Mouse (Mus musculus): ENCODE data around the gene Raver1. TPM values are rescaled to one million over a fixed set of nuclear protein-coding genes. Genes with fewer than 3 reads are reported as not detected.

Raver1 gene
- total RNA-seq (2022), result 10 to 100 TPM; 13.0 to 15.6 (median 14.3) TPM

DNA sequence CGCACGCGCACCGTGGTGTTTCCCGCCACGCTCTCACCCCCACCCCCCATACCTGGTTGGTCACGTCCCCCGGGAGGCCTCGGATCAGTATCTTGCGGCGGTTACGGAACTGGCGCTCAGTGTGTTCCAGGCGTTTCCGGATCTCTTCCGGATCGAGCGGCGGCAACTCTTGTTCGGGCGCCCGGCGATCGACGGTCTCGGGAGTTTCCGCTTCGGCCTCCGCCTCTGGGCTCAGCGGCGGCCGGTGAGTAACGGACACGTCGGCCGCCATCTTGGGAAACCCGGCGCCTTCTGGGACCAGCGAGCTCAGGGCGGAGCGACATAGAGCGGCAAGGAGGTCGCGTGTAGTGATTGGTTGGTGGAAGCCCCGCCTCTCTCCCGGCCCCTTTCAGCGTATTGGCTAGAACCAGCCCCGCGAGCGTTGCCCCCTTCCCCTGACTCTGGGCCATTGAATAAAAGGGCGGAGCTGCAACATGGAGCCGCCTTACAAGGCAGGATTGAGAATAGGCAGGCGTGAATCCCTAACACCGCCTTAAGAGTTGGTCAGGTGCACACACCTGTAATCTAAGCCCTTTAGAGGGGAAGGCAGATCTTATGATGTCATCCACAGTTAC lies at the start of gene Raver1, which contains the start of gene Gm38431:
Gene Raver1 (minus strand): TSS at position 302 of the 614 bp plus-strand sequence.
Gene Gm38431 (minus strand): TSS at position 291 of the 614 bp plus-strand sequence.
- DNase-seq (ENCODE audit: low spot score in 2 of 2), result peak; percentile 96 to 98

DNA sequence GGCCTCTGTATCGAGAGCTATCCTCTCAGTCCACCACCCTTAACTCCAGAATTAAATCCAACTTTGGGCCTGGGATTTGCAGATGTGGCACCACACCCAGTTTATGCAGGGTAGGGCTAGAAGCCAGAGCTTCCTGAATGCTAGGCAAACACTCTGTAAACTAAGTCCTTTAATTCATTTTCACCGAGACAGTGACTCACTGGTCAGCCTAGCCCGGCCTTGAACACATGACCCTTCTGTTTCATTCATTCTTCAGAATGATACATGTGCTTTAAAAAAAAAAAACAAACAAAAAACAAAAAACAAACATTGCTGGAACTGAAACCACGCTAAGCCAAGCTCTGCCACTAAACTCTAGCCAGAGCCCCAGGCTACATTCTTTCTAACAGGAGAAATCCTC lies 46.6 kb upstream of the Raver1 start:
- no peak for DNase-seq (ENCODE audit: low spot score in 2 of 2)

DNA sequence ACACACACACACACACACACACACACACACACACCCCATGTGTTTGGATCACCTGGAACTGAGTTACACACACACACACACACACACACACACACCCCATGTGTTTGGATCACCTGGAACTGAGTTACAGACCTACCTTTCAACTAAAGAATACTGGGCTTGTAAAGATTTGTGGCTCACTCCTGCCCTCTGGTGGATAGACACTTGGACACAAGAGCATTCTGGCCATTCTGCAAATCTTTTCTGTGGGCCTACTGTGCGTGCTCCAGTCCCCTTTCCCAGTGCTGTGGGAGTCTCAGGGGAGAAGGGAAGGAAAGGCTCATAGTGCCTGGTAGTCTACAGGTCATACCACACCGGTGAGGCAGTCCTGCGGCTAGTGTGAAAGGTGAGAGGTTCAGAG lies 45.4 kb upstream of the Raver1 start:
- peak in 1 of 2 experiments; percentile 29 for DNase-seq (ENCODE audit: low spot score in 2 of 2)

DNA sequence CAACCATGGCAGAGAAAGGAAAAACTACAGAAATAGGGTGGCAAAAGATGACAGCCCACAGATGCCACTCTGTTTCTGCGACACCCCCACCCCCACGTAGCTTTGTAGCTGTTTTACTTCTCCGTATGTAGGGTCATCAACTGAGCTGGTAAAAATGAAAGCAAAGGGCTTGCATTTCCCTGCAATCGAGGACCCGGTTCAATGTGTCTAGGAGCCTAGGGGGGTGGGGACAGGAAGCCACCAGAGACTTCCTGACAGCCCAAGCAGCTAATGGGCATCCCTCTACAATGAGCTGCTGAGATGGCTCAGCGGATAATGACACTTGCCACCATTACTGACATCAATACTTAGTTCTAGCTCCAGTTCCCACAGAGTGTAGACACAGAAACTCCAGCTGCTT lies 44.6 kb upstream of the Raver1 start:
- DNase-seq (ENCODE audit: low spot score in 2 of 2), result no peak

DNA sequence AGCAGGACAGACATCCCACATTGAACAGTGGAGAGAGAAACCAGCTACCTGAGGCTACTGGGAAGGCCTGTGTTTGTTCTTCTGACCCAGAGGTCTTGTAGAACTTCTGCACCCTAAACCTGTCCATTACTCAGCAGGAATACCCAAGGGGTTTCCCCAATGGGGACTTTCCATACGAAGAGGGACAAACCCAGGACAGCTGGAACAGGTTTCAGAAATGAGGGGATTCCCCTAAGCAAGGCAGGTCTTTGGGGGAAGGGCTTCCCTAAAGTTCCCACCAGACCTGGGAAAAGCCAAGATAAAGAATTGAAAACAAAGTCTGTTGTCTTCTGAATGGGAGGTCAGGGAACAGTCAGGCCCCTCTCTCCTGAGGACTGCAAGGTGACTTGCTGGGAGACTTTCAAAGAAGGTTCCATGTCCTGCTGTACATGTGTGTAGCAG lies 44.2 kb upstream of the Raver1 start:
- no peak for DNase-seq (ENCODE audit: low spot score in 2 of 2)

DNA sequence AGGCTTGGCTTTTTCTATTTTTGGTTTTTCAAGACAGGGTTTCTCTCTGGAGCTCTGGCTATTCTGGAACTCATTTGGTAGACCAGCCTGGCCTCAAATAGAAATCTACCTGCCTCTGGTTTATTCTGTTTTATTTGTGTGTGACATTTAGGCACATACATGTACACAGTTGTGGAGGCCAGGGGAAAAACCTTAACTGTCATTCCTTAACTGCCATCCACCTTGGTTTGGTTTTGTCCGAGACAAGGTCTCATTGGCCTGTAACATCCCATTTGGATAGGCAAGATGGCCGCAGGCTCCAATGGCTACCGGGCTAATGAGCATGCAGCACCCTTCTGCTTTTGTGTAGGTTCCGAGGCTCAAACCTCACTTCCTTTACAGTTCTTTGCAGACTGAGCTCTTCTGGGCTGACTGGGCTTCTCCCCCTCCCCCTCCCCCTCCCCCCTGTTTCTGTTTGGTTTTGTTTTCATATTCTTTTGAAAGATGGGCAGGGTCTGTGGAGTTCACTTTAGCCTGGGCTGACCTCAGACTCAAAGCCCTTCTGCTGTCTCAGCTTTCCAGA lies 43.6 kb upstream of the Raver1 start:
- no peak for DNase-seq (ENCODE audit: low spot score in 2 of 2)

DNA sequence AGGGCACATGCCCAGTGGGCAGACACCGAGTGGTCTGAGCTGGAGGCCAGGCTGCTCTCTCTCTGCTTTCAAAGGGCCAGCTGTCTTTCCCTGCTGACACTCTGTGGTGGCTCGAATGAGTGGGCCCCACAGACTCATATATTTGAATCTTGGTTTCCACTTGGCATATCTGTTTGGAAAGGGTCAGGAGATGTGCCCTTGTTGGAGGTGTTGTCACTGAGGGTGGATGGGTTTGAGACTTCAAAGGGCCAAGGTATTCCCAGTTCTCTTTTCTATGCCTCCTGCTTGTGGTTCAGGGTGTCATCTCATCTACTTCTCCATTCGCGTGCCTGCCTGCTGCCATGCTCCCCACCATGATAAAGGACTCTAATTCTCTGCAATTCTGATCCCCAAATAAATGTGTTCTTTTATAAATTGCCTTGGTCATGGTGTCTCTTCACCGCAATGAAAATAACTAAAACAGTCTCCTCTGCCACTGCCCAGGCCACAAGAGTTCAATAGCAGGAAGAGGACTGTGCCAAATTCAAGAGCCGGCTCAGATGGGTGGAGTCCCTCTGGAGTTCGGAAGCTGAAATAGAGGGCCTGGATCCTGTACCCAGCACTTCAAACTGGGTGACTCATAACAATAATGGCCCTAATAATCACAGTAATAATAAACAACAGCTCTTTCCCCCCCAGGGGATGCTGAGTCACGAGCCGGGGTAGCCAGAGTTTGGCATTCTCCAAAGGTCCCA lies 43.0 kb upstream of the Raver1 start:
- peak; percentile 59 to 72 for DNase-seq (ENCODE audit: low spot score in 2 of 2)

DNA sequence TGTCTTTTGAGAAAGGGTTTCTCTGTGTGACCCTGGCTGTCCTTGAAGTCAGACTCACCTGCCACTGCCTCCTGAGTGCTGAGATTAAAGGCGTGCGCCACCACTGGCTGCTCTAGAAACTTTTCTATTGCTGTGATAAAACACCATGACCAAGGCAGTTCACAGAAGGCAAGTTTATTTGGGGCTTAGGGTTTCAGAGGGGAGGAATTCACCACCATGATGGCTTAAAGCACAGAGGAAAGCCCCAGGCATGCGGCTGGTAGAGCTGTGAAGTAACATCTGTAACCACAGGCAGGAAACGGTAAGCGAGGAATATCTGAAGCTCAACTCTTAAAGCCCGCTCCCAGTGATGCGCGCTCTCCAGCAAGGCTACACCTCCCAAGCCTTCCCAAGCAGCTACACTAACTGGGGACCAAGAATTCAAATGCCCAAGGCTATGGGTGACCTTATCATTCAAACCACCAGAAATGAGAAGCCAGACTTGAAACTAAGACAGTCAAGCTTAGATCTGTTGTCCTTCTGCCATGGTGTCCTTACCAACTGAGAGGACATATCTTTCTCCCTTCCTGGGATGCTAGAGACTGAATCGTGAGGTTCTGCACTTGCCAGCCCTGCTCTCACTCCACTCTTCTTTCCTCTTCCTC lies 41.4 kb upstream of the Raver1 start:
- DNase-seq (ENCODE audit: low spot score in 2 of 2), result no peak

- no peak for DNase-seq (ENCODE audit: low spot score in 2 of 2)
Observed at GRCm38 (mm10) chr9:21132102-21132775, 40.4 kb upstream of the Raver1 start.

DNA sequence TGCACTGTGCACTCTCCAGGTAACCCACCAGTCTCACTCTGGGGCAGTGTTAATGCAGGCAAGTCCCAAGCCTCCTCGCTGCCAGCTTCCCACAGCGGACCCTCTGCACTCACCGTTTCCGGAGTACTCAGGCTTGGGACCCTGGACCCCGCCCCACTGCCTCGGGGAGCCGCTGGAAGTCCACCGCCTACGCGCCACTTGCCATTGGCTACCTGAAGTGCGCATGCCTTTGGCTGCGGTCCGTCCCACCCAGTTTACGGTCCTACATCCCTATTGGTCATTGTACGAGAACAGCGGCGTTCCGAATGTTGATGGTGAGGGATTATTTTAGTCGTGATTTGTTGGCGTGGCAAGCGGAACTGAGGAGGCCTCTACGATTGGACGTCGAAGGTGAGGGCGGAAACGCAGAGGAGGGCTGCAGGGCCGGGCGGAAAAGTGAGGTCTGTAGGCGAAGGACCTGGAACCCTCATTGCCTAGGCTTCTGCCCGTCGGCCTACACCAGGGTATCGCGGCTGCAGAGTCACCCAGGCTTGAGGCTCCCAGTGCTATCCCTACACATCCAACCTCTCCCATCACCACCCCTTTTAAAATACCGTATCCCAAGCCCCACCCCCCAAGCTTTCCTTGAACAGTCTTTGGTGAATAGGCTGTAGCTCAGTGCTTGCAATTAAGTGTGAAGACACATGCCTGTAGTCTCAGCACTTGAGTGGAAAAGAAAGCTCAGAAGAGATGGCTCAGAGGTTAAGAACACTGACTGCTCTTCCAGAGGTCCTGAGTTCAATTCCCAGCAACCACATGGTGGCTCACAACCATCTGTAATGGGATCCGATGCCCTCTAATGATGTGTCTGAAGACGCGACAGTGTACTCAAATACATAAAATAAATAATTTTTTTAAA lies 39.5 kb upstream of the Raver1 start, which contains the start of gene Tyk2:
Gene Tyk2 (minus strand): TSS at position 185 of the 898 bp plus-strand sequence.
- DNase-seq (ENCODE audit: low spot score in 2 of 2), result peak; percentile 83 to 89

DNA sequence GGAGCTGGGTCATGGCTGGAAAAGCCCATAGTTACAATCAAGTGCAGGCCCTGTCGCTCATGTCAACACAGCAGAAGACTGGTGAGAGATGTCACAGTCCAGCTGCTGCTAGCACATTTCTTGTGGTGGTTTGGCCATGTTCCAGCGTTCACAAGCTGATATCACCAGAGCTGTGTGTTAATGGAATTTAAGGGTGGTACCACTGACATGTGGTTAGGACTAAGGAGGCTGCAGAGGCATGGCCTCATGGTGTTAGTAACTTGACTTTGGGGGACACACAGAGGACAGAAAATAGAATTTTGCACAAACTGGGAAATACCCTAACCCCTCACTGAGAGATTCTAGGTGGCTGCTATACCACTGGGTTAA lies 34.4 kb upstream of the Raver1 start:
- no peak for DNase-seq (ENCODE audit: low spot score in 2 of 2)

DNA sequence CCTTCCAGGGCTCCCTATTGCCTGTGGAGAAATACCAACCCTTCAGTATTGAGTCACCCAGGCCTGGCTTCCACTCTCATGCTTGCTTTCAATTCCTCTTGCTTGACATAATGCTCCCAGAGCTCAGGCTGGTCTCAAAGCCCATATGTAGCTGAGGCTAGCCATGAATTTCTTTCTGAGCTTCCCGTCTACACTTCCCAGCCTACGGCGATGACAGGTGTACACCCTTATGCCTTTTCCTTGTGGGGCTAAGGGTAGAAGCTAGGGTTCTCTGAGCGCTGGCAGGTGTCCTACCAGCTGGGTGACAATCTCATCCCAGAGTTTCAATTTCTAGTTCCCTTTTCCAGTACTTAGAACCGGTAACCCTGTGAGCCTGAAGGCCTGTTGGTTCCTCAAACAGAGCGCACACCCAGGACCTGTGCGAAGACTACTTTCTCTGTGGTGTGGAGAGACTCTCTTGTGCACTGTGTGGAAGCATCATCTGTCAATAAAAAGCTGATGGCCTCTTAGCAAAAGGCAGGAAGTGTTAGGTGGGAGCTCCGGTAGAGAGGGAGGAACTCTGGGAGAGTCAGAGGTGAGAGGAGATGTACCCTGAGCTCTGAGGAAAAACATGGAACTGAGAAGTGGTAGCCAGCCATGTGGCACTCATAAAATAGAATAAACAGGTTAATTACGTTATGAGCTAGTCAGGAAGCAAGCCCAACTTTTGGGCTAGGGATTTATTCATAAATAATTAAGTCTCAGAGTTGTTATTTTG lies 33.9 kb upstream of the Raver1 start:
- DNase-seq (ENCODE audit: low spot score in 2 of 2), result no peak

DNA sequence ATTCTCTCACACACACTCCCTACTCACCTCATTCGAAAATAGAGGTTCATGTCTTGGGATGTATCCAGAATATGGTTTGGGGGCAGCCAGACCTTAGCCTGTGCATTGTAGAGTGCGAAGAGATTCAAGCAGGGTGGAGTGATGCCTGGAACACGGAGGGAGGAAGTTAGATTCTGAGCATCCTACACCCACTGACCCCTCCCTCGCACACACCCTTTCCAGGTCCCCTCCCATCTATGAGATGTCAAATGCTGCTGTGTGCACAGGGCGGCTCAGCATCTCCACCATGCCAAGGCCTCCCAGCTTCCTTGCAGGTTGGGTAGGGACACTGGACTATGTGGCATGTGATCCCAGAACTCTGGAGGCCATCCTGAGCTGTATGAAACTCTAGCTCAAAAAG lies 33.0 kb upstream of the Raver1 start:
- DNase-seq (ENCODE audit: low spot score in 2 of 2), result no peak

GRCm38 (mm10) chr9:21121483-21121882 lies 29.7 kb upstream of the Raver1 start:
- DNase-seq (ENCODE audit: low spot score in 2 of 2), result no peak

GRCm38 (mm10) chr9:21117073-21117472 lies 25.3 kb upstream of the Raver1 start:
- no peak for DNase-seq (ENCODE audit: low spot score in 2 of 2)

- DNase-seq (ENCODE audit: low spot score in 2 of 2), result no peak
Observed at GRCm38 (mm10) chr9:21115105-21115504, 23.3 kb upstream of the Raver1 start.

- no peak for DNase-seq (ENCODE audit: low spot score in 2 of 2)
Observed at GRCm38 (mm10) chr9:21114190-21114589, 22.4 kb upstream of the Raver1 start.

GRCm38 (mm10) chr9:21113751-21114150 lies 21.9 kb upstream of the Raver1 start:
- DNase-seq (ENCODE audit: low spot score in 2 of 2), result no peak

DNA sequence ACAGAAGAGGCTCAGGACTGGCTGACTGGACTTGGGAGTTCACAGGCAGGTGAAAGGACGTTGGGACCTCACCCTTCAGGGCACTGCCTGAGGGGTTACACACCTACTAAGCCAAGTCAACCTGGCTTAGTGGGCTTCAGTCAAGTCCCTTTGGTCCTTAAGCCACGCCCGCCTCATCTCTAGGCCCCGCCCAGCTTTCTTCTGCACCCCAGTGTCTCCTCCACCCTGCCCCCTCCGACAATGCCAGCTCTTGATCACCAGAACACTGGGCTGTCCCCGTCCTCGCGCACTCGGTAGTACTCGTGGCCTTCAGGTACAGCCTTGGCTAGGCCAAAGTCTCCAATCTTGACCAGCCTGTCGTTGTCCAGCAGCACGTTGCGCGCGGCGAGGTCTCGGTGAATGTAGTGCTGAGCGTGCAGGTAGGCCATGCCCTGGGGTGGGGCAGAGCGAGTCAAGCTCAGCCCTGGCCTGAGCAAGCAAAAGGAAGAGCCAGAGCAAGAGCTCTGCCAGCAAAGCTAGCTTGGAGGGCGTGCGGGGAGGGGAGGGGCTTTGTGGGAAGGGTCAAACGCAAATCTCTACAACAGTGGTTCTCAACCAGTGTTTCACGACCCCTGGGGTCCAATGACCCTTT lies 15.9 kb upstream of the Raver1 start:
- DNase-seq (ENCODE audit: low spot score in 2 of 2), result no peak
